Mouse (Mus musculus) layer of hippocampus, adult 18-20 months (tissue): ENCODE measurements at regions not wholly inside any gene's neighbourhood (a gene's known extent, or its start where the extent isn't known, plus 50 kb on each side); places are given as distances from the start of the nearest gene placed in this dataset.

ENCODE experiments used
- DNase-seq, 2 experiments: peaks; one replicate each; pipeline ENCODE4 v3.0.0; 2022; ENCODE audit warnings: low spot score in 2 of 2

DNA sequence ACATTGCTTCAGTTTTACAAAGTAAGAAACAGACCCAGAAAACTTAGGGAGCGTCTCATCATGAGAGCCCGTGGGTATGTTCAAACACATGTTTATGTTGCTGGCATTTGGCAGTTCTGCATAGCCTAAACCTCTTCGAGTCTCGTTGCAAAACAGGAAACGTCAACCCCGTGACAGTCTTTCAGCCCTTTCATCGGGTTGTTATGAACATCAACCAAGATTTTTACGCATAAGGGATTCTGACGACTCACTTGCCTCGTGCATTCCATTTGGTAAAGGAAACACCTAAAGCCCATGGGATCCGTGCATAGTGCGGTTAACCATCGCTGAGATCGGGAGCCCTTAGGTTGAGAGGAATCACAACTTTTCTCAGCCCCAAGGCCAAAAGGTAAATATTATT, 115.7 kb downstream of the Gpam start:
- DNase-seq: no peak

DNA sequence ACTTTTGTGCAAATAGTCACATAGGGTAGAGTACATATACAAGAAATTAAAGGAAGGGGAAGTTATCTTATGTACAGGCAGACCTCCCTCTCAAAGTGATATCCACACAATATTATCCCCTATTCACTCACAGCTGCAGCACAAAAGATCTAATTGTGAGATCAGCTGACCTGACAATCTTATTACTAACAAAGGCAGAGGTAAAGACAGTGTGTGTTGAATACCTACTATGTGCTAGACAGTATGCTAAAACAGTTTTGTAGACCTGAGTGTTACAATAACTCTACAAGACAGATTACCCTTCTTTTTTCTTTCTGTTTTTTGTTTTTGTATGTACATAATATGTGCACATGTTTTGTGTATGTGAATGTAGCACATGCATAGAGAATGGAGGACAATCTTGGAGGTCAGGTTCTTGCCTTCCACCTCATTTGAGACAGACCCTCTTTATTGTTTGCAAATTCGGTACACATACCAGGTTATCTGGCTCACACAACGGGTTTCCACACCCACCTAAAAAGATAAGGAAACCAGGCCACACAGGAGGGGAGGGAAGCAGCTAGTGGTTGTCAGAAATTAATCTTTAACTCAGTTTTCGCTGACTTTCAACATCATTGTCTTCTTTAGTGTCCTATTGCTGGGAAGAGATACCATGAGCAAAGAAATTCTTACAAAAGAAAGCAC, 118.4 kb downstream of the Gpam start:
- DNase-seq: no peak

DNA sequence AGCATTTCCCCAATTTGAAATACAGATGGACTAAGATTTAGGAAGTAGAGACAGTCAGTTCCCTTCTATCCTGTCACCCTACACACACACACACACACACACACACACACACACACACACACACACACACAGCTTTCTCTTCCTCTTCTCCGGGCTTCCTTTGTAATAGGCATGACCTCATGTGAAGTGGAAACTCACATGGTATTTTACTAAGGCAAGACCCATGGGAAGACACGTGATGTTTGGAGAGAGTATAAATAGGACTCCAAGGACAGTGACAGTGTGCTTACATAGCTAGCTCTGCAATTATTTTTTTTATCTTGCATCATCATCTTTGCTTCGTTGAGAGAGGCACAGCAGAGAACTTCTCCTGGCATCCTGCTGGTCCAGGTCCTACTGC, 137.1 kb downstream of the Gpam start:
- no peak for DNase-seq

DNA sequence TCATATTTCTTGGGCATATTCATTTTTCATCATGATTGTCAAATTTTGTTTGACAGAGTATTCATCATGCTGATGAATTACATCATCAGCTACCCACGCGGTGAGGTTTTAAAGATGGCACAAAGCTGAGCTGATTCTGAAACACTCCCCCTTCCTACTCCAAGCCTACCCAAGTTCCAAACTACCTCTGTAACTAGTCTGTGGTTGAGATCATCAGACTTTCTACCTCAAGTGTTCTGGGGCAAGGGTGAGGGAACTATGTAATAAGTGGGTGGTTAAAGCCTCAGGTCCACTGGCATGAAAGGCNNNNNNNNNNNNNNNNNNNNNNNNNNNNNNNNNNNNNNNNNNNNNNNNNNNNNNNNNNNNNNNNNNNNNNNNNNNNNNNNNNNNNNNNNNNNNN, 142.5 kb downstream of the Gpam start:
- DNase-seq: no peak

DNA sequence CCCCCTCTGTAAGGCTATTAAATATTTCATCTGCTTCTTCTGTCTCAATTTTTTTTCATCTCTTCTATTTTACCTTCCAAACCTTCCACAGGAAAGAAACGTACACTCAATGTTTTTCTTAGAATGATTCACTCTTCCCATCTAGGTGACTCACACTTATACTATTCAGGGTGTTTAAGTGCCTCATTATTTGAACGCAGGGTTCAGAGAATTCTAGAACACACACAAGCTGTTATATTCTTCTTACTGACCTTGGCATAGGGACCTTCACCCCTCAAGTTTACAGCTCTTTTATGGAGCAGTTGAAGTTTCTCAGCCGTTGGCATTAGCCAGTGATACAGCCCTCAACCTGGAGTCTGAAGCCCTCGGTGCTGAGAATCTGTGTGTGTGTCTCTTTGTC, 144.2 kb downstream of the Gpam start:
- no peak for DNase-seq

DNA sequence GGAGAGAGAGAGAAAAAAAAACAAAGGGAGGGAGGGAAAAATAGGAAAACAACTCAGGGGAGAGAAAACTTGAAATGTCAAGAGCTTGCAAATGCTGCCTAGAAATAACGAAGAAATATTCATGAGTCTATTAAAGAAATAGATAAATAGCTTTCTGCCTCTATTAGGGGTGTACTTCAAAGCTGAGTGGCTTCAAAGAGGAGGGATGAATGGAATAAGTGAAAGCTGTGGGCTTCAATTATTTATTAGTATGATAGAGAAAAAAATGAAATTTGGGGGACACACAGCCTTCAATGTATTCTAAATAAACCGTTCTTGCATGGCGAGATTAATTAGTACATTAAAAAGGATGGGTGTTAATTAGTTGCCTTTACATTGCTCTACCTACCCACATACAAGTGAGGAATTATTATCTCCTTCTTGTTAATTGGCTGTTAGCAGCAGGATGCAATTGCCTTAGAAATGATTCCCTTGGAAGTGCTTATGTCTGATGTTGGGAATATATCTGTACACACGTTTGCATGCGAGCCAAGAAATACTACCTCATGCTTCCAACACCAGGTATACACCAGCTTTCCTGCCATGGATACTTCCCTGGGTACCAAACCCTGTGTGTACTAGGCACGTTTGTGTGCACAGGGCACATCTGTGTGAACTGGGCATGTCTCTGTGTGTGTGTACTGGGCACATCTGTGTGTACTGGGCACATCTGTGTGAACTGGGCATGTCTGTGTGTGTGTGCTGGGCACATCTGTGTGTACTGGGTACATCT, 155.4 kb downstream of the Gpam start:
- no peak for DNase-seq

DNA sequence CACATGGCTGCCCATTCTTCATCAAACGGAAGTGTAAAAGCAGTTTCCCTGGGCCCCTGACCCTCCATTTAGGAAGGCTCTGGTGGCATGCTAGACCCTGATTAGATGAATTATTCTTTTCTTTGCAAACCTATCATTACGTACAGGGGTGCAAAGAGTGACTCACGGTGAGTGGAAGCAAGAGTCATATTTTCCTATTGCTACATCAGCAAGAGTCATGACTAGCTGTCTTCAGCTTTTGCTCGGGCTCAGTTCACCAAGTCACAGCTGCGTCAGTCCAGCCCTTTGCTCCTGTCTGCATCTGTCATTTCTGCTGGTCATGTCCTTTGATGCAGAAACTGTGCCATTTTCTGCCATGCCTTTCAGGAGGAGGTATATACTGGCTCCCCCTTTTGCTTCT, 168.7 kb downstream of the Gpam start:
- no peak for DNase-seq

DNA sequence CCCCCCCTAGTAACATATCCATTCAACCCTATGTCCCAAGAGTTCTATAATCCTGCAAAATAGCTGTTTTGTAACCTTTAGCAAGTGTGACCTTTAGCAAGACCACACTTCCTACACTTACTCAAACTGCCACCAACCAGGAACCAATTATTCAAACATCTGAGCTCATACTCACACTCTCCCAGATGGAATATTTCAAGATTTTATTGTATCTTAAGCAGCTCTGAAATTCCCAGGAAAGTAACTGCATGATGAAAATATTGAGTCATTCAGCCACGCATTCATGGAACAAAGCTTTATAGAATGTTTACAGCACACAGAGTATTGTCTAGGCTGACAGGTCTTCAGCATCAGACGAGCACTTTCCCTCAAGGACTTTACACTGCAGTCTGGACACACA, 171.9 kb downstream of the Gpam start:
- DNase-seq: no peak

DNA sequence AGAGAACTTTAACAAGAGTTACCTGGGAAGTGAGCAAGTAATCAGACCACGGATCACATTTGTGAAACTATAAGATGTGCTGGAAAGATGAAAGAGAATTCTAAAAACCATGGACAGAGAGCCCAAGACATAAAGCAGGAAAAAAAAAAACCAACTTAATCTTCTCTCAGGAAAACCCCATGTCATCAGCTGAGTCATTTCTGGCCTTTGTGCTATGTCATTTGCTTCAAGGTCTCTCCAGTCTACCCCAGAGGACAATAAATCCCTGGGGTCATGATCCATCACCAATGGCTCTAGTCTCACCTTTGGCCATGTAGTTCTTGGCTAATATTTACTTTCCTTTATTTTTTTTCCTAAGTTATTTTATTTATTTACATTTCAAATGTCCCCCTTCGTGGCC, 174.5 kb downstream of the Gpam start:
- DNase-seq: no peak

DNA sequence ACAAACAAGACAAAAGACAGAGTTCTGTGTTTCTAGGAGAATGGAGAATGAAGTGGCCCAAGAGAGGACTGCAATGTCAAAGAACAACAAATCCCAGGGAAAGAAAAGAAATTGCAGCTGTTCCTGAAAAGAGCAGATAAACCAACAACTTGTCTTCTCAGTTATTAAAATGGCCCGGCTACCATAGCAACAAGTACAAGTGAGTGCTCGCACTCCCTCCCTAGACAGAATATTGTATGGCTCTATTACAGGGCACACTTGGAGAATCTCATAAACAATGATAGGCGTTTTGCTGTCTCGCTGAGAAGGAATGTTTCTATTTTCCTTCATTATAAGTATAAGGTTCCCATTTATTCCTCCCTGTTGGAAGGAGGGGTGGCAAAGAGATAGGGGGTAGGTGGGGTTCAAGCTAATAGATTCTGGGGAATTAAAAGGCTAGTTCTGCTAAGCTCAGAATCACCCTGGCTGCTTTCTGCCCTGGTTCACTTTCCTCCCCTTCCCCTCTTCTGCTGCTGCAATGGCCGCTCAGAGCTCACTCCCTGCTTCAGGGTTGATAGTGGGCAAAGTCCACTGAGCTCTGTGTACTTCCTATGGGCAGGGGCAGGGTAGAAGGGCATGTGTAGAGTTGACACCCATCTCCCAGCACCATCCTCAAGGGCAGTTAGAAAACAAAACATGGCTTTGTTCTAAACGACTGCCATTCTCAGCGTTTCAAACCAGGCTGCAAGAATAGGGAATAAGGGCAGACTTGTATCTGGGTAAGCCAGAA, 178.5 kb downstream of the Gpam start:
- no peak for DNase-seq

DNA sequence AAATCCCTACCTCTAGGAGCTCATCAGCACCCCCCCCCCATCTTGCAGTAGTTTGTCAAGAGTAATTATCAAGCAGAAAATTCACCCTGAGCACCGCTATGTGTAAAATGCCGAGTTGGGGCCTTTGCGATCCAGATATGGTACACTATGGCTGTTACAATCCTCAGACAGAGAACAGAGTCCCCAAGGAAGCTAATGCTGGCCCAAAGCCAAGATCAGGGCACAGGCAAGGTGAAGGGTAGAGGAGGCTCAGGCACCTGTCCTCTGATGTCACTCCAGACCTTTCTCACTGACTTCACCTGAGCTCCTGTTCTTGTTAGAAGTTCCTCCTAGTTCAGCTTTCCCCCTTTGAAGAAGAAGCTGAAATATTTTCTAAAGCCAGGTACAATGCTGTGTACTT, 179.5 kb downstream of the Gpam start:
- DNase-seq: no peak

DNA sequence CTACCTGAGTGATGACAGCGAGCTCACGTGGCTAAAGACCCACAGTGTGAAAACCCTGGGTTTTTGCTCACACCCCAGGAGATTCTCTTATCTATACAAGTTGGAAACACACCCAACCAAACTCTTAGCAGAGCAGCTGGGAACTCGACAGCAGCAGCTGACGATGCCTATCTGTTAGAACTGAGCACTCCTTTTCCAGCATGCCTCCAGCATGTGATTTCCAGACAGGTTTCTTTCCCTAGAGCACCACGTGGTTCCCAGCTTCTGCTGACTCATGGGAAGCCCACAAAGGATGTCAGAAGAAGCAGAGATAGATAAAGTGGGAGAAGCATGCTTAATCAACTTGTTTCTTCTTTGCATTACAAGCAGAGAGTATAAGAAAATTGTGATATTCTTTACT, 194.5 kb downstream of the Gpam start:
- peak; percentile 11 to 13 for DNase-seq

DNA sequence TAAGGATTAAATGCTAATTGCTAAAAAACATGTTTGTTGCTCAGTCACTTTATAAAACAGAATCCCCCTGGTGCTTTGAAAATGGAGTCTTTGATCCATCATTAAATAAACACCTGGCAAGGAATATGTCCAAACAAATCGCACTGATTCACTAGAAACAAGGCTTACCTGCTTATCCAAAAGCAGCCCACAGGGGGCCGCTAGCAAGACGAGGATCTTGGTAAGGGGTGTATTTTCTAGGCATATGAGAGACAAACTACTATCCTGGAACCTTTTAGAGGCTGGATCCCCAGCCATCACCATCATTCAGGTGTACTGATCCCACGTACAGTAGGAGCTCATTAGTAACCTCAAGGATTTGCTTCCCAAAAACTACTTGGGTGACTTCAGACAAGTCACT, 201.2 kb downstream of the Gpam start:
- DNase-seq: no peak

DNA sequence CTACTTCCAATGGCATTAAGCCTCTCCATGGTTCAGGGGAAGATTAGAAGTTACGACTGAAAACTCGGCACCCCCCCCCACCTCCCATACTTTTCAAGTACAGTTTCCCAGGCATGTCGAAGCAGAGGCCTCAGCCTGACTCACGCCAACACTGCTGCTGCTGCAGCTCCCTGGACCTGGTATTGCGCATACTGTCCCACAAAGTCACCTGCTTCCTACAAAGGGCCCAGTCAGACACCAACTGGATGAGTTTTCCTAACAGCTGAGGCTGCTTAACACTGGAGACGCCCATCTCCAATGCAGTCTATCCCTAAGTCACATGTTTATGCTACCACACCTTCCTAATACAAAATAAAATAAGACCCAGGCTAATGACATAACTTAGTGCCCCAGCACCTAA, 207.4 kb downstream of the Gpam start:
- DNase-seq: no peak

DNA sequence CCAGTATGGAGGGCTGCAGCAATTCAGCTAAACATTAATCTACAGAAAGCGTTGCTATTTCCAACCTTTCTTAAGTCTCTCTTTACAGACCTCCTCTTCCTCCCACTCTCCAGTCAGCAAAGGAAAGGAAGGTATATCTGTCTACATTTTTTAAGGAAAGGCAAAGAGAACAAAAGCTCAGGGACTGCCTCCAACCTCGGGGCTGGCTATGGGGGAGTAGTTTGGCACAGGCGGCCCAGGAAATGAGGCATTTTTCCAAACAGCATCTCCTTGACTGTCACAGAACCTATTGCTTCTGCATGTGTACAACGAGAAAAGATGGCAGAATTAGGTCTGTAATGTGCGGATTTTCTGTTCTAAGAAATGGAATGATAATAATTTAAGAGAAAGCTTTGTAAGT, 233.4 kb downstream of the Gpam start:
- peak in 1 of 2 experiments; percentile 11 for DNase-seq

DNA sequence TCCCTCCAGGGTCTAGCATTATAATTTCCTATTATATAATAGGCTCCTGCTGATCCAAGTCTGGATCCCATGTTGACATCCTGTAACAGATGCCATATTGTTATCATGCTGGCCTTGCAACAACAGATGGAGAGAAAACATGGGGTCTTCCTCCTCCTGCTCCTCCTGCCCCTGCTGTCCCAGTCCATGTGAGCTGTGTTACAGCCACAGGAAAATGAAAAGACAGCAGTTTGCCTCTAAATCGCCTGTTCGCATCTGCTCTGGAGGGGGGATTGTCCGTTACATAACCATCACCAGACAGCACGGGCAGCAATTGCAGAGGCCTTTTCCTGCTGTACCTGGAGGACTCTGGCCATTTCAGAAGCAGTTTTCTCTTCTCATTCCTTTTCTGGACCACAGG, 260.0 kb downstream of the Gpam start:
- peak in 1 of 2 experiments; percentile 6 for DNase-seq

DNA sequence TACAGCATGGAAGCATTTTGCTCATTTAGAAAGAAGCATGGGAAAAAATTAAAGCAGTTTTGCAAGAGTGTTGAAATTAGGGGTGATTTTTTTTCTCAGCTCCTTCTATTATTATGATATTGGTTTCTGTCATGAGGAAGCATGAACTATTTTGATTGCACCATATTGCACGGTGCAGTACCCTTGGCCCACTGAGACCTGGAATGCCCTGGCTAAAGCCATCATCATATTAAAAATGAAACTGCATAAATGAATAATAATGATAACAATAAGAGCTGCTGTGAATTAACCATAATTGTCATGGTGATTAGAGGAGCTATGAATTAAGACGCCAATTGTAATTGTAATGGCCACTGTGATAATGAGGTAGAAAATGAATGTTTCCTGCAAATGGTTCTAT, 271.8 kb downstream of the Gpam start:
- DNase-seq: no peak

DNA sequence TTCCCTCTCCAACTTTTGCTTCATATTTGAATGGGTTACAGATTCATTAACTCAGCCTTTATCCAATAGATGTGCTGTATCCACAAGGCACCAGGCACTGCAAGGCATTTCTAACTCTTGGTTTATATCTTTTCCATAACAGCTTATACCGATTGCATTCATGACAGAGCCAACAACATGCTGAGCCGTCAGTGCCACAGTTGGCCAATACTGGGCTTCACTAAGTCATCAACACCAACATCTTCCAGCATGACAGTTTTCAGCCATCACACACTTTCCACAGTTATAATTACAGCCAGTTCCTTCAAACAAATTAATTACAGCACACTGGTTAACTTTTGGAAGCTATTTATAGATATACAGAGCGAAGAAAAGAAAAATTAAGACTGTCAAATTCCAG, 288.8 kb downstream of the Gpam start:
- DNase-seq: no peak

DNA sequence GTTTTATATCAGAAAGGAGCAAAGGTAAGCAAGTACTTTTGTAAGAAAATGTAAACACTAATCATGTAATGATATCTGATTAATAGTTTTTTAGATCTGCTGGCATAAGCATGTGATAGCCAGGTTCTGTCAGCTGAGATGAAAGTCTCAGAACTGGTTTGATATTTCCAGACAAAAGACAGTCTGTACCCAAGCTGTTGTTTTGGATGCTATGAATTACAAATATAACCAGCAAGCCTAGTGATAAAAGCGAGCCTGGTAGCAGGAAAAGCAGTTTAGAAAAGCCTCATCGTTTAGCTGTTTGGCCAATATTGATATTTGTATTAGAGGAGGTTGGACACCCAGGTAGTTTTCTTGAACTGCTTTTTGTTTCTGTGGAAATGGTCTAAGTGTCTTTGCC, 290.6 kb downstream of the Gpam start:
- peak in 1 of 2 experiments; percentile 62 for DNase-seq

DNA sequence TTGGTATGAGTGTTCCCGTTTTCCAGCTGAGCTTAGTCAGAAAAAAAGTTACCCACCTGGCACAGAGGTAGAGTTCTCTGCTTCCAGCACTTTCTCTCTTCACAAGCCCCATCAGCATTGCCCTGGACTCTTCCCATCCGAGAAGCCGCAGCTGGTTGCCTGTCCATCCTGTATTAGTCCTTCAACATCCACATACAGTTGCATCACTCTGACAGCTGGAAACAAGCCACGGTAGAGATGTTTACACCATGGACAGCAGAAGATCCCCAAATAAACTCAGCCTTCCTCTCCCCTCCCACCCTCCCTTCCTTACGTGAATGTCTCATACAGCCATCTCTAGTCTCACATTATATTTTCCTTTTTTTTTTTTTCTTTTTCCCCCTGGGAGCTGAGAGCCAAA, 304.9 kb downstream of the Gpam start:
- no peak for DNase-seq

DNA sequence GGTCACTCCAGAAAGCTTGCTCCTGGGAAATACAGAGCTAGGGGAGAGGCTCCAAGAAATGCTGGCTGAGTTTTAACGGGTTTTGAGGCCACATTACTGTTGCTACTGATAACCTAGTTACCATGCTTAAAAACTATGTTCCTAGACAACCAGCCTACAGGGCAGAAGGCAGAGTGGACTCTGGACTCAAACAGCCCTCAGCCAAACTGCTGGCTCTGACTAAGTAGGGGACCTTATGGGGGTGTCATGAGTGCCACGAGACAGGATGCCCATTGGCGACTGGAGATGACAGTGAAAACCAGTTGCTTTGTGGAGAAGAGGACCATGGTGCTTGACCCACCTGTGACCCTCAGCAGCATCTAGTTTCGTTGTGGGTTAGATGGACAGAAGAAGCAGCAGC, 306.5 kb downstream of the Gpam start:
- DNase-seq: no peak

DNA sequence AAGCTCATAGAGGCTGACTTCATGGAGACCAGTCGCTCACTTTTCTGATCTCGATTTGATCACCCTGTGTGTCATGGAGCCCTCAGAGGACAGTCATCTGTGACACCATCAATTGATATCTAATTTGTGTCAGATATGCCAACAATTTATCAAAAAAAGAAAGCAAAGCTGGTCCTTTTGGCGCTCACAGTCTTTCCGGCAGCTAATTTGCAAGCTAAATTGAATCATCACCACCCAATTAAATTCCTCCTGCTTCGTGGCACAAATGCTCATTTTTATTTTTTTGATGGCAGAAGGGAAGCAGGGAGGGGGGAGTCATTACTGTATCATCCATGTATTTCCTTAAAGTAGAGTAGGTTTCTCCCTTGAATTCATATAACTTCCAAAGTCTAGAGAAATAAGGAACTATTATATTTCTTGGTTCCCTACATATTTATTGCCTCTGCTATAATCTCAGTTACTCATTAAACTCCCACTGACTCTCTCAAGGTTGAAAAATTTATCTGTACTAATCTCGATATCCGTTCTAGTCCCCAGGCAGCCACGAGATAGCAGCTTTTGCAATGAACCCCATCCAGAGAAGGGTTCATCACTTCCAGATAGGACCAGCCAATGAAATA, 325.8 kb downstream of the Gpam start:
- peak; percentile 8 to 45 for DNase-seq
